Mouse (Mus musculus) heart, embryonic 14.5 days (tissue): ENCODE data around the gene Ywhae. TPM values are rescaled to one million over a fixed set of nuclear protein-coding genes. Genes with fewer than 3 reads are reported as not detected.

Source experiments
- ATAC-seq: fragments of 200-750 bp; cut with Nextera tagmentation; 2 replicates; pipeline ENCODE4 v1.8.0; 2017; ENCODE audit warnings: low read depth, moderate TSS enrichment; ENCODE audit not compliant: insufficient number of reproducible peaks, insufficient read depth, low FRiP score
- H3K27ac ChIP-seq, 2 experiments: fragments of 200-500 bp in 1 of 2; fragments of 300-500 bp in 1 of 2; sonication (generic) in 1 of 2; replicated peaks in 1 of 2; 2 replicates each; pipeline ENCODE4 v1.5.1; 2012 to 2014; ENCODE audit warnings: low read depth in 2 of 2, low read length in 2 of 2, control low read depth in 1 of 2, mild to moderate bottlenecking in 1 of 2, mixed read lengths in 1 of 2; ENCODE audit not compliant: control insufficient read depth in 1 of 2, insufficient read depth in 1 of 2
- H3K27me3 ChIP-seq: fragments of 300-500 bp; sonication (generic); 2 replicates; pipeline ENCODE4 v1.6.1; 2014; ENCODE audit warnings: mild to moderate bottlenecking, low read length, control low read depth; ENCODE audit not compliant: control insufficient read depth, insufficient read depth
- H3K36me3 ChIP-seq: fragments of 300-500 bp; sonication (generic); 2 replicates; pipeline ENCODE4 v1.6.1; 2014; ENCODE audit warnings: mild to moderate bottlenecking, control low read depth, low read length, mixed read lengths; ENCODE audit not compliant: control insufficient read depth, insufficient read depth
- H3K4me1 ChIP-seq, 2 experiments: fragments of 200-500 bp in 1 of 2; fragments of 300-500 bp in 1 of 2; sonication (generic) in 1 of 2; 2 replicates each; pipeline ENCODE4 v1.6.1; 2012 to 2014; ENCODE audit warnings: low read length in 2 of 2, control low read depth in 1 of 2, mixed read lengths in 1 of 2; ENCODE audit not compliant: control insufficient read depth in 2 of 2, insufficient read depth in 2 of 2
- H3K4me2 ChIP-seq: fragments of 300-500 bp; sonication (generic); 2 replicates; pipeline ENCODE4 v1.6.1; 2014; ENCODE audit warnings: mild to moderate bottlenecking, low read length
- H3K4me3 ChIP-seq, 2 experiments: fragments of 200-500 bp in 1 of 2; fragments of 300-500 bp in 1 of 2; sonication (generic) in 1 of 2; 2 replicates each; pipeline ENCODE4 v1.5.1; 2012 to 2014; ENCODE audit warnings: low read length in 2 of 2, mild to moderate bottlenecking in 2 of 2, control low read depth in 1 of 2, low read depth in 1 of 2, moderate library complexity in 1 of 2; ENCODE audit not compliant: control insufficient read depth in 1 of 2, insufficient read depth in 1 of 2
- H3K9ac ChIP-seq: fragments of 300-500 bp; sonication (generic); 2 replicates; pipeline ENCODE4 v1.6.1; 2014; ENCODE audit warnings: mild to moderate bottlenecking, low read length
- H3K9me3 ChIP-seq: fragments of 300-500 bp; sonication (generic); 2 replicates; pipeline ENCODE4 v1.6.1; 2016; ENCODE audit warnings: low read length, control low read depth; ENCODE audit not compliant: control insufficient read depth
- WGBS: fragments of 180-500 bp; shearing (Covaris S2); extraction: QIAGEN DNeasy Blood & Tissue Kit; methylation state at CpG from one replicate; pipeline ENCODE4 v1.1.7; 2014; 5-methylcytosine and 5-hydroxymethylcytosine counted together
- polyA plus RNA-seq: library from polyadenylated mRNA; unstranded; fragments of >200 nt; fragmentation: Nextera tagmentation; extraction: Ambion mirVana; gene quantifications from 2 replicates; pipeline ENCODE4 v1.2.1, GENCODE M21; 2014

Ywhae gene
- polyA plus RNA-seq, 1 experiment from 2014 or later = 732 TPM

DNA sequence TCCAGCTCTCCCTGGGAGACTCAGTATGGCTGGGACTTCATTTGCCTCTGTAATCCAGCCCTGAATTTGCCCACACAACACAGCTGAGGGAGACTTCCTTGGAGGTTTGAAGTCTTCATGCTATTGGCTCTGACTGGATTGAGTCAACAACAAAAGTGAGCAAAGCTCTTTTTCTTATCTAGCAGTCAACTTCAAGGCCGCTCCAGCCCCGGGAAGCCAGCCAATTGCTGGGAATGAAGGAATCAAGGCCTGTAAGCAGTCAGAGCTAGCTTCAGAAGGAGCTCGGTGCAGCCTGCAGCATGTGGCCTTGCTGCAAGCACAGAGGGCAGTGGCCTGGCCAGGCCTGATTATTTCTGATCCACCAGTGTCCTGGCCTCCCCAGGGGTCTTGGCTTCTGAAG is 79.2 kb downstream of the Ywhae start:
- Histone ChIP-seq H3K27me3 (no peaks in the 10 kb centered on the region), H3K9me3 (no peaks in the 10 kb centered on the region), H3K27ac (peak overlapping the region; percentile 91 to 95), H3K4me2 (0 out of 2 replicates have a peak overlapping the region, but pooled peaks have one; percentile 4), H3K4me3 (no peak overlapping the region), H3K4me1 (peaks cover 16 to 26% of the 10 kb centered on the region in 2 experiments), H3K9ac (peak overlapping the region; percentile 42; the same call in 1 of the 2 replicates), H3K36me3 (no peaks in the 10 kb centered on the region)
- 0% methylated on average over 3 of the region's 3 CpGs for WGBS
- peak; percentile 80 for ATAC-seq

DNA sequence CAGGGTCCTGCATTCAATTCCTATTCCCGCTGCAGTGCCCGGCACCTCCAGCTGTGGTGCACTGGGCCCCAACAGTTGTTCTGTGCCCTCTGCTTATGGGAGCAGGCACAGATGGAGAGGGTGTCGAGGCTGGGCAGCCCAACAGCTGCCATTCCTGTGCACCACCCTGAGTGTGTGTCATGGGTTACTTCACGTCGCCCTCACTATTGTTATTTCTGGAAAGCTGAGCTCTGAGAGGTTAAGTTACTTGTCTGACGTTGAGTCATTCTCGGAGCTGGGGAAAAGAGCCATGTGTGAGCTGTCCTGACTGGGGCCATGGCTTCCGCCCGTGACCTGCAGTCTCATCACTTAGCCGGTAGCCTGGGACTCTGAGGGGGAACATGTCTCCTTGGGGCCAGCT is 80.4 kb downstream of the Ywhae start:
- Histone ChIP-seq H3K36me3 (no peaks in the 10 kb centered on the region), H3K9me3 (no peaks in the 10 kb centered on the region), H3K27ac (peak overlapping the region; percentile 27 to 91; a peak in 3 of 4 replicates), H3K4me1 (peaks cover 16 to 26% of the 10 kb centered on the region in 2 experiments), H3K4me3 (no peak overlapping the region), H3K27me3 (peaks cover 3% of the 10 kb centered on the region; the same call in 1 of the 2 replicates), H3K4me2 (no peak overlapping the region), H3K9ac (0 out of 2 replicates have a peak overlapping the region, but pooled peaks have one; percentile 42)
- WGBS = 36% methylated on average over 10 of the region's 10 CpGs
- no peak for ATAC-seq

Other genes starting within 250 kb of the Ywhae start
- gene Prpf8, start 246.1 kb upstream of the Ywhae start, polyA plus RNA-seq = 46.8 and 48.2 TPM in 2 replicates
- gene Rilp, start 222.8 kb upstream of the Ywhae start, polyA plus RNA-seq = 5.7 and 6.4 TPM in 2 replicates
- gene Scarf1, start 219.3 kb upstream of the Ywhae start, polyA plus RNA-seq = 9.7 and 11.3 TPM in 2 replicates
- gene Slc43a2, start 201.2 kb upstream of the Ywhae start, polyA plus RNA-seq = 1.9 and 2.7 TPM in 2 replicates
- gene Pitpna, start 144.8 kb upstream of the Ywhae start, polyA plus RNA-seq = 76.7 and 83.2 TPM in 2 replicates
- 29.4 and 30.7 TPM in 2 replicates for gene Inpp5k, start 101.9 kb upstream of the Ywhae start, polyA plus RNA-seq
- 47.5 and 49.6 TPM in 2 replicates for gene Myo1c, start 82.4 kb upstream of the Ywhae start, polyA plus RNA-seq
- 86.0 and 88.2 TPM in 2 replicates for gene Crk, start 53.6 kb upstream of the Ywhae start, polyA plus RNA-seq
- gene Doc2b, start 63.2 kb downstream of the Ywhae start, polyA plus RNA-seq = 0.09 and 0.22 TPM in 2 replicates
- gene Rph3al, start 205.6 kb downstream of the Ywhae start, polyA plus RNA-seq = 5.6 and 7.3 TPM in 2 replicates